Mouse (Mus musculus) embryonic fibroblast, embryonic 13.5 days (primary cell): ENCODE data around the gene Idh1. TPM values are rescaled to one million over a fixed set of nuclear protein-coding genes. Genes with fewer than 3 reads are reported as not detected.

Experiments
- H3K27ac ChIP-seq: 2 replicates; pipeline ENCODE4 v1.5.1; 2012; ENCODE audit warnings: low read length, control low read depth, inconsistent platforms; ENCODE audit not compliant: insufficient read depth
- H3K4me1 ChIP-seq: 2 replicates; pipeline ENCODE4 v1.6.1; 2011; ENCODE audit warnings: low read length; ENCODE audit not compliant: control insufficient read depth, insufficient read depth
- H3K4me3 ChIP-seq: 2 replicates; pipeline ENCODE4 v1.5.1; 2011; ENCODE audit warnings: mild to moderate bottlenecking, control low read depth, low read length; ENCODE audit not compliant: insufficient read depth
- CTCF ChIP-seq: IDR thresholded peaks from 2 replicates; pipeline ENCODE4 v1.5.1; 2011; ENCODE audit warnings: mild to moderate bottlenecking, control low read depth, low read length, moderate library complexity, borderline replicate concordance; ENCODE audit not compliant: insufficient read depth
- POLR2A ChIP-seq: IDR thresholded peaks from 2 replicates; pipeline ENCODE4 v1.6.1; 2011; ENCODE audit warnings: low read depth, mild to moderate bottlenecking, control low read depth, low read length, moderate library complexity
- polyA plus RNA-seq: library from polyadenylated mRNA; stranded (reverse); fragments of >200 nt; gene quantifications from 2 replicates; pipeline ENCODE4 v1.2.4, GENCODE M21; 2011; ENCODE audit warnings: low read depth; ENCODE audit not compliant: missing spikeins, insufficient read length

Gene Idh1
- polyA plus RNA-seq, 1 experiment: 106 TPM

- Histone ChIP-seq H3K27ac (no peak overlapping the region), H3K4me1 (no peaks in the 10 kb centered on the region), H3K4me3 (no peak overlapping the region)
- TF ChIP-seq POLR2A (no peak), CTCF (no peak)
Measured at GRCm38 (mm10) chr1:65129634-65130180, 56.6 kb downstream of the Idh1 start.

- no peak within 1 kb of the TSS for H3K27ac ChIP-seq
- no peaks in the 10 kb centered on the region for H3K4me1 ChIP-seq
- TF ChIP-seq CTCF (no peak), POLR2A (no peak)
- peak within 1 kb of the TSS; percentile 18 for H3K4me3 ChIP-seq
Measured at GRCm38 (mm10) chr1:65122574-65123372, 63.5 kb downstream of the Idh1 start, which contains the start of gene D630023F18Rik. TSS of gene D630023F18Rik (minus strand) at chr1:65123214.

GRCm38 (mm10) chr1:65119438-65119837, 66.9 kb downstream of the Idh1 start, which contains the start of gene Gm28845:
TSS of gene Gm28845 (minus strand) at chr1:65119558.
- no peaks in the 10 kb centered on the region for H3K4me1 ChIP-seq
- TF ChIP-seq CTCF (no peak), POLR2A (no peak)

GRCm38 (mm10) chr1:65118150-65118913, 68.0 kb downstream of the Idh1 start:
- H3K4me3 ChIP-seq: no peak overlapping the region
- TF ChIP-seq POLR2A: no peak
- TF ChIP-seq CTCF: no peak
- H3K27ac ChIP-seq: no peak overlapping the region
- no peaks in the 10 kb centered on the region for H3K4me1 ChIP-seq

More at GRCm38 (mm10) chr1:65119438-65119837, 66.9 kb downstream of the Idh1 start, which contains the start of gene Gm28845:
- Histone ChIP-seq H3K4me3 (no peak within 1 kb of the TSS), H3K27ac (no peak within 1 kb of the TSS)

- TF ChIP-seq POLR2A (no peak), CTCF (no peak)
- no peak overlapping the region for H3K27ac ChIP-seq
- H3K4me3 ChIP-seq: no peak overlapping the region
- H3K4me1 ChIP-seq: no peaks in the 10 kb centered on the region
Measured at GRCm38 (mm10) chr1:65113536-65114172, 72.6 kb downstream of the Idh1 start.

GRCm38 (mm10) chr1:65112807-65113196, 73.5 kb downstream of the Idh1 start:
- TF ChIP-seq POLR2A (no peak), CTCF (no peak)
- Histone ChIP-seq H3K4me1 (no peaks in the 10 kb centered on the region), H3K4me3 (no peak overlapping the region), H3K27ac (no peak overlapping the region)

GRCm38 (mm10) chr1:65112031-65112806, 74.1 kb downstream of the Idh1 start:
- Histone ChIP-seq H3K4me1 (no peaks in the 10 kb centered on the region), H3K27ac (no peak overlapping the region), H3K4me3 (no peak overlapping the region)
- TF ChIP-seq CTCF: peak; percentile 52; the same call in 1 of the 2 replicates
- no peak for TF ChIP-seq POLR2A

- Histone ChIP-seq H3K27ac (no peak overlapping the region), H3K4me3 (no peak overlapping the region), H3K4me1 (no peaks in the 10 kb centered on the region)
- TF ChIP-seq POLR2A (no peak), CTCF (no peak)
Measured at GRCm38 (mm10) chr1:65109756-65110435, 76.4 kb downstream of the Idh1 start.

- TF ChIP-seq POLR2A: no peak
- TF ChIP-seq CTCF: no peak
- Histone ChIP-seq H3K27ac (no peak overlapping the region), H3K4me1 (no peaks in the 10 kb centered on the region), H3K4me3 (no peak overlapping the region)
Measured at GRCm38 (mm10) chr1:65109196-65109595, 77.1 kb downstream of the Idh1 start.

Other genes with a start within 250 kb of the Idh1 start
- gene Plekhm3, start 229.7 kb downstream of the Idh1 start, polyA plus RNA-seq: 6.5 and 8.2 TPM in 2 replicates
- not detected in 2 replicates for gene Akr1cl, start 153.7 kb downstream of the Idh1 start, polyA plus RNA-seq
- gene Cryge, start 135.4 kb downstream of the Idh1 start, polyA plus RNA-seq: not detected in 2 replicates
- not detected in 2 replicates for gene Crygd, start 123.0 kb downstream of the Idh1 start, polyA plus RNA-seq
- gene Crygc, start 112.8 kb downstream of the Idh1 start, polyA plus RNA-seq: not detected in 2 replicates
- gene Crygb, start 104.2 kb downstream of the Idh1 start, polyA plus RNA-seq: not detected in 2 replicates
- not detected in 2 replicates for gene Cryga, start 83.1 kb downstream of the Idh1 start, polyA plus RNA-seq
- not detected in 2 replicates for gene Gm28845, start 66.9 kb downstream of the Idh1 start, polyA plus RNA-seq
- 0.32 TPM in 1 of 2 replicates, not detected in the other for gene D630023F18Rik, start 63.3 kb downstream of the Idh1 start, polyA plus RNA-seq
- 30.2 and 34.6 TPM in 2 replicates for gene Pikfyve, start 183 bp upstream of the Idh1 start, polyA plus RNA-seq
- not detected in 2 replicates for gene Pth2r, start 95.6 kb upstream of the Idh1 start, polyA plus RNA-seq